7 mouse cellular contexts compared by ENCODE assay signal in genomic region chr9:37145151-37145615, GRCm38 (mm10). TPM values are rescaled to one million over a fixed set of nuclear protein-coding genes. Genes with fewer than 3 reads are reported as not detected.
DNase-seq lines count a peak whose midpoint lies in the region; ATAC-seq and TF ChIP-seq lines count a peak whose summit lies in the region.

No protein-coding gene starts in this region.

- no peak for DNase-seq in thymus, adult 2 months
- no peak for DNase-seq in thymus, postnatal 25 days
- peak; percentile 55 for DNase-seq in embryo, embryonic 10 days (ENCODE audit: low spot score)
- peak; percentile 30 to 49 for DNase-seq in kidney, postnatal 25 days
- peak; percentile 18 for DNase-seq in urinary bladder, postnatal 25 days (ENCODE audit: low spot score)

- H3K27me3 ChIP-seq in thymus, adult 2 months (ENCODE audit: control insufficient read depth, insufficient read depth, low read length): peaks cover 25% of the 10 kb centered on the region
- H3K27me3 ChIP-seq in heart, embryonic 15.5 days: peaks cover 9% of the 10 kb centered on the region

- H3K4me3 ChIP-seq in thymus, adult 2 months (ENCODE audit: control insufficient read depth, insufficient read depth, low read length): peak overlapping the region; percentile 15
- H3K4me3 ChIP-seq in heart, embryonic 15.5 days: peak overlapping the region; percentile 81

- WGBS in thymus, adult 2 months: 7% methylated on average over 26 of the region's 26 CpGs
- WGBS in heart, embryonic 15.5 days: 2% methylated on average over 26 of the region's 26 CpGs

- no peak for TF ChIP-seq CTCF in thymus, adult 2 months (IDR thresholded peaks at IDR 0.05; ENCODE audit: borderline replicate concordance, control insufficient read depth, extremely low read depth, insufficient read depth, low read length, poor library complexity)

- peaks cover 18% of the 10 kb centered on the region for H3K4me1 ChIP-seq in thymus, adult 2 months (replicated peaks; ENCODE audit: control insufficient read depth, insufficient read depth, low read length)
- peaks cover 36% of the 10 kb centered on the region for H3K4me1 ChIP-seq in heart, embryonic 15.5 days (replicated peaks)

- H3K9ac ChIP-seq in heart, embryonic 15.5 days: peak overlapping the region; percentile 84

- no peak for ATAC-seq in heart, embryonic 15.5 days (replicated peaks; ENCODE audit: insufficient number of reproducible peaks, insufficient read depth, low FRiP score, low read depth)
- peak; percentile 29; the same call in 1 of the 2 replicates for ATAC-seq in megakaryocyte progenitor cell, adult 5-6 weeks (replicated peaks; ENCODE audit: poor library complexity)

- no peaks in the 10 kb centered on the region for H3K9me3 ChIP-seq in heart, embryonic 15.5 days (replicated peaks)

- no peaks in the 10 kb centered on the region for H3K36me3 ChIP-seq in thymus, adult 2 months (ENCODE audit: control insufficient read depth, insufficient read depth, low read length)
- H3K36me3 ChIP-seq in heart, embryonic 15.5 days: no peaks in the 10 kb centered on the region

- no peak overlapping the region for H3K27ac ChIP-seq in thymus, adult 2 months (ENCODE audit: control insufficient read depth, insufficient read depth, low read length)
- H3K27ac ChIP-seq in heart, embryonic 15.5 days: peak overlapping the region; percentile 95

- H3K4me2 ChIP-seq in heart, embryonic 15.5 days: peak overlapping the region; percentile 95

- TF ChIP-seq POLR2A in thymus, adult 2 months (IDR thresholded peaks at IDR 0.05; ENCODE audit: control insufficient read depth, extremely low read depth, insufficient read depth, low read length, poor library complexity): no peak

RNA-seq across cellular contexts. Expression of gene Pknox2, which starts 2.0 kb away (rescaled TPM):
- polyA plus RNA-seq in thymus, adult 2 months (2012; rRNA removed): 3.1 and 3.2 TPM in 2 replicates
- polyA plus RNA-seq in heart, embryonic 15.5 days (2015; fragmentation: Nextera tagmentation; extraction: Ambion mirVana): 4.6 and 6.6 TPM in 2 replicates
- total RNA-seq in megakaryocyte progenitor cell, adult 5-6 weeks (2015): 0.20 TPM in 1 of 2 replicates, not detected in the other
- not detected in 2 replicates for total RNA-seq in megakaryocyte progenitor cell, adult 5-6 weeks (2017)

Comparison
In these comparisons a context has a peak if more than half of its experiments do, and no peak if none do; other contexts are left out.
1. DNase-seq: peak in embryo, embryonic 10 days (single experiment), kidney, postnatal 25 days (2 of 2) and urinary bladder, postnatal 25 days (single experiment); none in thymus, adult 2 months (single experiment) and thymus, postnatal 25 days (single experiment).